Mouse (Mus musculus) hindbrain, embryonic 16.5 days (tissue): ENCODE data around the gene Zfp366. TPM values are rescaled to one million over a fixed set of nuclear protein-coding genes. Genes with fewer than 3 reads are reported as not detected.

Experiments
- ATAC-seq: fragments of 200-750 bp; cut with Nextera tagmentation; 2 replicates; pipeline ENCODE4 v1.8.0; 2017; ENCODE audit warnings: moderate TSS enrichment, moderate library complexity
- H3K27ac ChIP-seq: fragments of 300-500 bp; sonication (generic); 2 replicates; pipeline ENCODE4 v1.5.1; 2014; ENCODE audit warnings: low read depth, mild to moderate bottlenecking, control low read depth, low read length, moderate library complexity
- H3K27me3 ChIP-seq: fragments of 300-500 bp; sonication (generic); replicated peaks from 2 replicates; pipeline ENCODE4 v1.6.1; 2014; ENCODE audit warnings: low read length; ENCODE audit not compliant: control insufficient read depth, insufficient read depth
- H3K36me3 ChIP-seq: fragments of 300-500 bp; sonication (generic); 2 replicates; pipeline ENCODE4 v1.6.1; 2014; ENCODE audit warnings: mild to moderate bottlenecking, low read length, moderate library complexity, mixed read lengths; ENCODE audit not compliant: control insufficient read depth, insufficient read depth
- H3K4me1 ChIP-seq: fragments of 300-500 bp; sonication (generic); 2 replicates; pipeline ENCODE4 v1.6.1; 2014; ENCODE audit warnings: low read depth, low read length; ENCODE audit not compliant: control insufficient read depth, insufficient read depth
- H3K4me2 ChIP-seq: fragments of 300-500 bp; sonication (generic); 2 replicates; pipeline ENCODE4 v1.6.1; 2014; ENCODE audit warnings: mild to moderate bottlenecking, low read length, control low read depth, moderate library complexity
- H3K4me3 ChIP-seq: fragments of 300-500 bp; sonication (generic); 2 replicates; pipeline ENCODE4 v1.5.1; 2014; ENCODE audit warnings: mild to moderate bottlenecking, low read length, control low read depth, moderate library complexity
- H3K9ac ChIP-seq: fragments of 300-500 bp; sonication (generic); 2 replicates; pipeline ENCODE4 v1.6.1; 2014; ENCODE audit warnings: low read depth, mild to moderate bottlenecking, control low read depth, low read length, moderate library complexity
- H3K9me3 ChIP-seq: fragments of 300-500 bp; sonication (generic); 2 replicates; pipeline ENCODE4 v1.6.1; 2014; ENCODE audit warnings: mild to moderate bottlenecking, low read length, moderate library complexity; ENCODE audit not compliant: control insufficient read depth
- WGBS: fragments of 180-500 bp; shearing (Covaris S2); extraction: QIAGEN DNeasy Blood & Tissue Kit; methylation state at CpG from one replicate; pipeline ENCODE4 v1.1.7; 2014; 5-methylcytosine and 5-hydroxymethylcytosine counted together
- polyA plus RNA-seq: library from polyadenylated mRNA; unstranded; fragments of >200 nt; fragmentation: Nextera tagmentation; extraction: Ambion mirVana; gene quantifications from 2 replicates; pipeline ENCODE4 v1.2.1, GENCODE M21; 2015

Zfp366 gene
- polyA plus RNA-seq, 1 experiment from 2014 or later = 1.0 TPM

- WGBS = 81% methylated on average over 1 of the region's 1 CpGs
- H3K27ac ChIP-seq = no peak overlapping the region
Measured at GRCm38 (mm10) chr13:99237841-99238216, 53.2 kb downstream of the Zfp366 start.

GRCm38 (mm10) chr13:99238217-99239160 lies 53.9 kb downstream of the Zfp366 start:
- H3K4me2 ChIP-seq = no peak overlapping the region
- no peaks in the 10 kb centered on the region for H3K27me3 ChIP-seq
- H3K4me1 ChIP-seq = peaks cover 7% of the 10 kb centered on the region; the same call in 1 of the 2 replicates
- no peaks in the 10 kb centered on the region for H3K9me3 ChIP-seq
- no peaks in the 10 kb centered on the region for H3K36me3 ChIP-seq
- WGBS = 54% methylated on average over 10 of the region's 10 CpGs
- ATAC-seq = peak; percentile 62; the same call in 1 of the 2 replicates
- H3K27ac ChIP-seq = peak overlapping the region; percentile 31; the same call in 1 of the 2 replicates
- no peak overlapping the region for H3K4me3 ChIP-seq
- no peak overlapping the region for H3K9ac ChIP-seq

More at GRCm38 (mm10) chr13:99237841-99238216, 53.2 kb downstream of the Zfp366 start:
- Histone ChIP-seq H3K4me2 (no peak overlapping the region), H3K36me3 (no peaks in the 10 kb centered on the region), H3K27me3 (no peaks in the 10 kb centered on the region), H3K4me3 (no peak overlapping the region), H3K9ac (no peak overlapping the region), H3K4me1 (peaks cover 7% of the 10 kb centered on the region; the same call in 1 of the 2 replicates), H3K9me3 (no peaks in the 10 kb centered on the region)
- ATAC-seq = no peak

GRCm38 (mm10) chr13:99239161-99239530 lies 54.5 kb downstream of the Zfp366 start:
- Histone ChIP-seq H3K9ac (no peak overlapping the region), H3K9me3 (no peaks in the 10 kb centered on the region), H3K4me2 (no peak overlapping the region), H3K4me1 (peaks cover 7% of the 10 kb centered on the region; the same call in 1 of the 2 replicates), H3K27me3 (no peaks in the 10 kb centered on the region), H3K36me3 (no peaks in the 10 kb centered on the region), H3K27ac (peak overlapping the region; percentile 26), H3K4me3 (no peak overlapping the region)
- WGBS = 29% methylated on average over 7 of the region's 7 CpGs
- 0 out of 2 replicates have a peak, but pooled peaks have one; percentile 12 for ATAC-seq

GRCm38 (mm10) chr13:99239741-99240140 lies 55.1 kb downstream of the Zfp366 start:
- Histone ChIP-seq H3K27me3 (no peaks in the 10 kb centered on the region), H3K9me3 (no peaks in the 10 kb centered on the region), H3K4me2 (no peak overlapping the region), H3K4me1 (peaks cover 7% of the 10 kb centered on the region; the same call in 1 of the 2 replicates), H3K9ac (no peak overlapping the region), H3K27ac (no peak overlapping the region; the same call in 1 of the 2 replicates), H3K36me3 (no peaks in the 10 kb centered on the region), H3K4me3 (no peak overlapping the region)
- ATAC-seq = no peak
- 23% methylated on average over 6 of the region's 6 CpGs for WGBS

- H3K4me3 ChIP-seq = no peak overlapping the region
- H3K27me3 ChIP-seq = no peaks in the 10 kb centered on the region
- no peak for ATAC-seq
- H3K9ac ChIP-seq = no peak overlapping the region
- 82% methylated on average over 3 of the region's 3 CpGs for WGBS
- no peaks in the 10 kb centered on the region for H3K36me3 ChIP-seq
- H3K9me3 ChIP-seq = no peaks in the 10 kb centered on the region
- H3K4me1 ChIP-seq = peaks cover 7% of the 10 kb centered on the region; the same call in 1 of the 2 replicates
- H3K4me2 ChIP-seq = no peak overlapping the region
- H3K27ac ChIP-seq = no peak overlapping the region
Measured at GRCm38 (mm10) chr13:99241984-99242383, 57.4 kb downstream of the Zfp366 start.

GRCm38 (mm10) chr13:99242895-99243294 lies 58.3 kb downstream of the Zfp366 start:
- H3K4me2 ChIP-seq = no peak overlapping the region
- H3K4me3 ChIP-seq = no peak overlapping the region
- H3K36me3 ChIP-seq = no peaks in the 10 kb centered on the region
- H3K9ac ChIP-seq = no peak overlapping the region
- WGBS = 74% methylated on average over 4 of the region's 4 CpGs
- H3K27ac ChIP-seq = no peak overlapping the region
- H3K4me1 ChIP-seq = peaks cover 7% of the 10 kb centered on the region; the same call in 1 of the 2 replicates
- no peaks in the 10 kb centered on the region for H3K27me3 ChIP-seq
- no peak for ATAC-seq
- no peaks in the 10 kb centered on the region for H3K9me3 ChIP-seq

GRCm38 (mm10) chr13:99243831-99244230 lies 59.2 kb downstream of the Zfp366 start:
- Histone ChIP-seq H3K4me1 (no peaks in the 10 kb centered on the region; the same call in 1 of the 2 replicates), H3K27ac (no peak overlapping the region), H3K9ac (no peak overlapping the region), H3K4me2 (no peak overlapping the region), H3K4me3 (no peak overlapping the region), H3K27me3 (no peaks in the 10 kb centered on the region), H3K9me3 (no peaks in the 10 kb centered on the region), H3K36me3 (no peaks in the 10 kb centered on the region)
- no peak for ATAC-seq
- WGBS = 95% methylated on average over 9 of the region's 9 CpGs

- Histone ChIP-seq H3K27me3 (no peaks in the 10 kb centered on the region), H3K4me2 (no peak overlapping the region), H3K27ac (no peak overlapping the region), H3K4me3 (no peak overlapping the region), H3K9ac (no peak overlapping the region), H3K36me3 (no peaks in the 10 kb centered on the region), H3K4me1 (no peaks in the 10 kb centered on the region), H3K9me3 (no peaks in the 10 kb centered on the region)
- ATAC-seq = no peak
- WGBS = 52% methylated on average over 6 of the region's 6 CpGs
Measured at GRCm38 (mm10) chr13:99244471-99244870, 59.8 kb downstream of the Zfp366 start.

GRCm38 (mm10) chr13:99244896-99245295 lies 60.3 kb downstream of the Zfp366 start:
- H3K36me3 ChIP-seq = no peaks in the 10 kb centered on the region
- peak overlapping the region; percentile 9; the same call in 1 of the 2 replicates for H3K27ac ChIP-seq
- H3K4me3 ChIP-seq = no peak overlapping the region
- H3K4me2 ChIP-seq = no peak overlapping the region
- H3K4me1 ChIP-seq = no peaks in the 10 kb centered on the region
- 60% methylated on average over 3 of the region's 3 CpGs for WGBS
- H3K27me3 ChIP-seq = no peaks in the 10 kb centered on the region
- ATAC-seq = no peak
- H3K9me3 ChIP-seq = no peaks in the 10 kb centered on the region
- H3K9ac ChIP-seq = no peak overlapping the region
